Mouse (Mus musculus) liver, embryonic 14.5 days (tissue): ENCODE data around the gene Nme7.

ENCODE experiments used
- CTCF ChIP-seq: IDR thresholded peaks from 2 replicates; pipeline ENCODE4 v1.5.1; 2016; ENCODE audit warnings: antibody characterized with exemption, low read depth, control low read depth
- EP300 ChIP-seq: IDR thresholded peaks from 2 replicates; pipeline ENCODE4 v1.6.1; 2016; ENCODE audit warnings: antibody characterized with exemption, low read depth

GRCm38 (mm10) chr1:164399578-164399977 is 95.7 kb downstream of the Nme7 start:
- TF ChIP-seq EP300 = no peak
- no peak for TF ChIP-seq CTCF
